Mouse (Mus musculus) intestine, embryonic 16.5 days (tissue): ENCODE results near the gene Syt15. TPM values are rescaled to one million over a fixed set of nuclear protein-coding genes. Genes with fewer than 3 reads are reported as not detected.

Experiments
- ATAC-seq: fragments of 200-750 bp; cut with Nextera tagmentation; 2 replicates; pipeline ENCODE4 v1.8.0; 2017; ENCODE audit warnings: moderate TSS enrichment, moderate library complexity
- H3K27ac ChIP-seq: fragments of 300-500 bp; sonication (generic); 2 replicates; pipeline ENCODE4 v1.5.1; 2014; ENCODE audit warnings: mild to moderate bottlenecking, low read length
- H3K27me3 ChIP-seq: fragments of 300-500 bp; sonication (generic); replicated peaks from 2 replicates; pipeline ENCODE4 v1.6.1; 2014; ENCODE audit warnings: low read length, control low read depth, mixed read lengths; ENCODE audit not compliant: control insufficient read depth, insufficient read depth
- H3K36me3 ChIP-seq: fragments of 300-500 bp; sonication (generic); 2 replicates; pipeline ENCODE4 v1.6.1; 2014; ENCODE audit warnings: low read length, control low read depth; ENCODE audit not compliant: control insufficient read depth, insufficient read depth
- H3K4me1 ChIP-seq: fragments of 300-500 bp; sonication (generic); 2 replicates; pipeline ENCODE4 v1.6.1; 2014; ENCODE audit warnings: low read length, control low read depth, mixed read lengths; ENCODE audit not compliant: control insufficient read depth, insufficient read depth
- H3K4me2 ChIP-seq: fragments of 300-500 bp; sonication (generic); 2 replicates; pipeline ENCODE4 v1.6.1; 2014; ENCODE audit warnings: low read depth, low read length, control low read depth
- H3K4me3 ChIP-seq: fragments of 300-500 bp; sonication (generic); 2 replicates; pipeline ENCODE4 v1.5.1; 2014; ENCODE audit warnings: mild to moderate bottlenecking, low read length
- H3K9ac ChIP-seq: fragments of 300-500 bp; sonication (generic); 2 replicates; pipeline ENCODE4 v1.6.1; 2014; ENCODE audit warnings: low read depth, low read length
- H3K9me3 ChIP-seq: fragments of 300-500 bp; sonication (generic); 2 replicates; pipeline ENCODE4 v1.6.1; 2016; ENCODE audit warnings: low read length, control low read depth; ENCODE audit not compliant: control insufficient read depth
- WGBS: fragments of 180-500 bp; shearing (Covaris S2); extraction: QIAGEN DNeasy Blood & Tissue Kit; methylation state at CpG from one replicate; pipeline ENCODE4 v1.1.7; 2014; 5-methylcytosine and 5-hydroxymethylcytosine counted together
- polyA plus RNA-seq: library from polyadenylated mRNA; unstranded; fragments of >200 nt; fragmentation: Nextera tagmentation; extraction: Ambion mirVana; gene quantifications from 2 replicates; pipeline ENCODE4 v1.2.1, GENCODE M21; 2015

Gene Syt15
- polyA plus RNA-seq, 1 experiment from 2014 or later, result 0.86 TPM

DNA sequence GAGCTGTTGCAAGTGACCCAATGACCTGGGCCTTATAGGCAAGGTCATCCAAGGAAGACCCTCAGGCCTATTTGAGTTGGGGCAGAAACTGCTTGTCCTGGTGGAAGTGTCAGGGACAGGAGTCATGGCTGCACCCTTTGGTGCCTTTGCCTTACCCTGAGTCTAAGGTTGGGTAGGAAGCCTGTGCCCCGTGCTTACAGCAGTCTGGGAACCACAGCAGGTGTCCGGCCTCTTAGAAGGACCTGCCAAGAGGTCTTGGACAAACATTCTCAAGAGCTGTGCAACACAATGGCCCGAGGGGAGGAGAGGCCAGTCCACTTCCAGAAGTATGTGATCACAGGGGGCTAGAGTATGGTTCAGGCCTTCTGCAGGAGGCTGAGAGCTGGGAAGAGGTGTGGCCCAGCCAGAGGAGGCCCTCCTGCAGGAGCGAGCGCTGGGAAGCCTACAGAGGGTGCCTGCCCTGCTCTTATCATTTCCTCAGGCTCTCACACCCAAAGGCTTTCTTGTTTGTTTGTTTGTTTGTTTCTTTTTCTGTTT lies 4.0 kb downstream of the Syt15 start:
- Histone ChIP-seq H3K9me3 (no peaks in the 10 kb centered on the region), H3K36me3 (no peaks in the 10 kb centered on the region), H3K4me1 (peaks cover 3% of the 10 kb centered on the region; the same call in 1 of the 2 replicates), H3K27me3 (peaks cover 23% of the 10 kb centered on the region; the same call in 1 of the 2 replicates), H3K4me3 (no peak overlapping the region), H3K27ac (no peak overlapping the region), H3K9ac (no peak overlapping the region), H3K4me2 (no peak overlapping the region)
- WGBS, result 65% methylated on average over 5 of the region's 5 CpGs
- peak; percentile 65 for ATAC-seq

DNA sequence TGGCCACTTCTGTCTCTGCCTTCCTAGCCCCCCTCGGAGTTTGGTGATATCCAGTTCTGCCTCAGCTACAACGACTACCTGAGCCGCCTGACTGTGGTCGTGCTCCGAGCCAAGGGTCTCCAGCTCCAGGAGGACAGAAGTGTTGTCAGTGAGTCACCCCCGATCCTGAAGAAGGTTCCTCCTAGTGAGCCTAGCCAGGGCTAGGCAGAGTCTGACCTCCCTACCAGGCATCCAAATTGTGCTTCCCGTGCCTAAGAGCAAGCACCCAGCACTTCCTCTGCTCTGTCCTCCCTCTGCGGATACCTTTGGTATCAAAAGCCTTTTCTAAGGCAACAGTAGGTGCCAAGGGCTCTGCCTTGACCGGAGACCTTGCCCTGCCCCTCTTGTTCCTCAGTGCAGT lies 6.6 kb downstream of the Syt15 start:
- WGBS, result 84% methylated on average over 9 of the region's 9 CpGs
- no peaks in the 10 kb centered on the region for H3K4me1 ChIP-seq
- H3K36me3 ChIP-seq, result no peaks in the 10 kb centered on the region
- no peaks in the 10 kb centered on the region for H3K9me3 ChIP-seq
- H3K4me2 ChIP-seq, result no peak overlapping the region
- no peak for ATAC-seq
- no peak overlapping the region for H3K27ac ChIP-seq
- no peak overlapping the region for H3K9ac ChIP-seq
- H3K27me3 ChIP-seq, result no peaks in the 10 kb centered on the region
- H3K4me3 ChIP-seq, result no peak overlapping the region

DNA sequence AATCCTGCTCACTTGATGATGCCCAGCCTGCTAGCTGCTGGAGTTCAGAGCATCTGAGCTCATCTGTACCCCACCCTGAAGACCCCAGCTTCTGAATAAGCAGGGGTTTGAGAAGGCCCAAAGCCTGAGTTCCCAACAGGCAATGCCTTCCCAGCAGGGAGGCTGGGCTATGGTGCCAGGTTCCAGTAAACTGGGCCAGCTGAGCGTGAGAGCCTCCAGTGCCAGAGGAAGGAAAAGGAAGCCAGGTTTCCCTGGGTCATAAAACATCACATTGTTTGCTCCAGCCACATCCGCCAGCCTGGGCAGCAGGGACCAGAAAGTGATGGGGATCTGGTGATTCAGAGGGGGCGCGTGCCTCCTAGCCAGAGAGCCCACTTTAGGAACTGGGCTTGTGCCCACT lies 7.2 kb downstream of the Syt15 start:
- Histone ChIP-seq H3K27ac (no peak overlapping the region), H3K36me3 (no peaks in the 10 kb centered on the region), H3K9me3 (0 out of 2 replicates have a peak, but pooled peaks cover 3% of the 10 kb centered on the region), H3K9ac (no peak overlapping the region), H3K27me3 (no peaks in the 10 kb centered on the region), H3K4me2 (no peak overlapping the region), H3K4me1 (no peaks in the 10 kb centered on the region), H3K4me3 (no peak overlapping the region)
- no peak for ATAC-seq
- 63% methylated on average over 4 of the region's 4 CpGs for WGBS

DNA sequence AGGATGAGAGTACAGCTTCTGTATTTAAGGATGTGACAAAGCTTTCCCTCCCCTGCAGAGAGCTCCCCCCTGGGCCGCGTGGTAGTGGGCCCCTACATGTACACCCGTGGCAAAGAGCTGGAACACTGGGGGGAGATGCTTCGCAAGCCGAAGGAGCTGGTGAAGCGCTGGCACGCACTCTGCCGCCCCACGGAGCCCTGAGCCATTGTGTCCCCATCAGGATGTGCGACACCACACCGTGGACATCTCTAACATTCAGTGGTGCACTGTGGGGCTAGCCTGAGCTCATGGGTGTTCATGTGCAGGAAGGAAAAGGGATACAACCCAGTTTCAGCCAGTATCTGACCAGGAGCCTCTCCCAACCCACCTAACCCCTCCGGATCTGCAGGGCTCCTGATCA lies 8.6 kb downstream of the Syt15 start:
- no peak overlapping the region for H3K9ac ChIP-seq
- H3K4me1 ChIP-seq, result no peaks in the 10 kb centered on the region
- H3K4me2 ChIP-seq, result no peak overlapping the region
- 0 out of 2 replicates have a peak, but pooled peaks cover 3% of the 10 kb centered on the region for H3K9me3 ChIP-seq
- ATAC-seq, result no peak
- H3K27me3 ChIP-seq, result no peaks in the 10 kb centered on the region
- H3K36me3 ChIP-seq, result no peaks in the 10 kb centered on the region
- no peak overlapping the region for H3K27ac ChIP-seq
- H3K4me3 ChIP-seq, result no peak overlapping the region
- WGBS, result 79% methylated on average over 12 of the region's 12 CpGs

DNA sequence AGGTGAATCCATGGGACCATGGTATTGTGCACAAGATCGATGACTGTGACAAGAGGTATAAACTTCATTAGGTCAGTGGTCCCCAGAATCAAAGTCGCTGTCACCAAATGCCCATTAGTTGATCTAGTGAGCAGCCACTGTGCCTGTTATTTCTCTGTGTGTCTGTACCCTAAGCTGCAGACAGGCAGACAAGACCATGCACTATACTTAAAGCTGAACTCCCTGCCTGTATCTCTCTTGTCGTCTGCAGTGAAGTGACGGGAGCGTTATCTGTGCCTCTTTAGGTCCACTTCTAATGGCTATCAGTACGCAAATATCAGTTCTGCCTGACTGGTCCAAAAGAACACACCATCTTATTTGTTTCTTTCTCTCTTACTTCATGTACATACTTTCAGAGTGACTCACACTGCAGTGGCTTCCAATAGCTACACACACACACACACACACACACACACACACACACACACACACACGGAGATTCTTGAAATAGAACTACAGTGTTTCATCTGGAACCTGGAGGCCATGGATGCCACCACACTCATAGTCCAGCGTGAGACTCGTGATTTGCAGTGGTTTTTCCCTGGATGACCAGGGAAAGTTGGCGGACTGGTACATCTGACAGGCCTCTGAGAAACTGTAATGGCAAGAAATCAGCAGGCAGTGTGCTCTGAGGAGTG lies 9.6 kb downstream of the Syt15 start:
- Histone ChIP-seq H3K36me3 (no peaks in the 10 kb centered on the region), H3K9me3 (0 out of 2 replicates have a peak, but pooled peaks cover 3% of the 10 kb centered on the region), H3K9ac (no peak overlapping the region), H3K4me2 (no peak overlapping the region), H3K4me1 (no peaks in the 10 kb centered on the region), H3K27ac (no peak overlapping the region), H3K27me3 (no peaks in the 10 kb centered on the region), H3K4me3 (no peak overlapping the region)
- WGBS, result 81% methylated on average over 10 of the region's 10 CpGs
- ATAC-seq, result no peak

DNA sequence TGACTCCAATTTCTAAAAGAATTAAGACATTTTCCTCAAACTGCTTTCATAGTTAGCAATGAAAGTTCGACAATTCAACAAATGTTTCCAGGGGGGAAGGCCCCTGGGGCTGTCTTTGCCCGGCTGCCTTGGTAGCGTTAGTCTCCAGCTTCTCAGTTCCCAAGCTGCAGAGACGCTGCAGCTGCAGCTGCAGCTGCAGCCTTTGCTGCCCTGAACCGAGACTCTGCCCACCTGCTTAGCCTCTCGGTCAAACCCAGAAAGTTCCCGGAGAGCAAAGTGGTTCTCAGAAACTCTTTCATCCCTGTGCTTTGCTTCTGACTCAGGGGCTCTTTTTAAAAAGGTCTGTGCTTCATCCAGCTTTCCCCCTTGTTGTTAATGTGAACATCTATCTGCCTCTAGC lies 12.9 kb downstream of the Syt15 start:
- no peak for ATAC-seq
- H3K27me3 ChIP-seq, result no peaks in the 10 kb centered on the region

DNA sequence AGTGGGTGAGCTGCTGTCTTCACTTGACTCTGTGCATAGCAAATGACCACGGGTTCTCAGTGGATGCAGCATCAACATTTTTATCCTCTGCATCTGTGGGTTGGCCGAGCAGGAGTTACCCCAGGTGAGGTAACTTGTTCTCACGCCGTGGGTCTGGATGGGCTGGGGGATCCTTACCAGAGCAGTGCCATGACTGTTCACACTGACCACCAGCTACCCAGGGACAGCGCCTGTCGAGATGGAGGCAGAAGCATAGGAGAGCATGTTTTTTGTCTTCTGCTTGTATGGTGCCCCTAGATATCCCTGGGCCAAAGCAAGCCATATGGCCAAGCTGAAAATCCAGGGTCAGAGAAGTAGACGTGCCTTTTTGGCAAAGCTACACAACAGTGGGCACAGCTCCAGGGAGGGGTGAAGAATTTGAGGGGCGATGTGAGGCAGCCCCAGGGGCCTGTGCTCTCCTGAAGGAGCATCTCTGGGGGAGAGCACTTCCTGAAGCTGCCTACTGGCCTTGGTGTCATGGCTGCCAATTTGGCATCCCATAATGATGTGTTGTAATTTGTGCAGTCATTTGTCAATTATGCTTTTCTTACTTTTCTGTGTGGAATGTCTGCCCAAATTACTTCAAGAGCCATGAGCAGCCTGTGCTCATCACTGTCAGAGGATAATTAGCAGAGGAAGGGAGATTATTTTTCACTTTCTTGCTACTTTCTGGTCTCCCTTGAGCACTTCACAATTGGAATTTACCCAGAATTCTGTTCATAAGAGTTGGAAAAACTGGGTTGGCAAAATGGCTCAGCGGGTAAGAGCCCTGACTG lies 13.7 kb downstream of the Syt15 start:
- H3K4me2 ChIP-seq, result no peak overlapping the region
- H3K36me3 ChIP-seq, result no peaks in the 10 kb centered on the region
- no peak overlapping the region for H3K27ac ChIP-seq
- WGBS, result 84% methylated on average over 9 of the region's 9 CpGs
- H3K4me1 ChIP-seq, result no peaks in the 10 kb centered on the region
- no peaks in the 10 kb centered on the region for H3K27me3 ChIP-seq
- no peak for ATAC-seq
- H3K9ac ChIP-seq, result no peak overlapping the region
- H3K9me3 ChIP-seq, result 0 out of 2 replicates have a peak, but pooled peaks cover 3% of the 10 kb centered on the region
- no peak overlapping the region for H3K4me3 ChIP-seq

More for the DNA sequence above, 12.9 kb downstream of the Syt15 start:
- no peak overlapping the region for H3K9ac ChIP-seq
- WGBS, result 67% methylated on average over 7 of the region's 7 CpGs
- H3K9me3 ChIP-seq, result 0 out of 2 replicates have a peak, but pooled peaks cover 3% of the 10 kb centered on the region
- no peaks in the 10 kb centered on the region for H3K4me1 ChIP-seq
- no peak overlapping the region for H3K4me2 ChIP-seq
- H3K27ac ChIP-seq, result no peak overlapping the region
- H3K4me3 ChIP-seq, result no peak overlapping the region
- H3K36me3 ChIP-seq, result no peaks in the 10 kb centered on the region

DNA sequence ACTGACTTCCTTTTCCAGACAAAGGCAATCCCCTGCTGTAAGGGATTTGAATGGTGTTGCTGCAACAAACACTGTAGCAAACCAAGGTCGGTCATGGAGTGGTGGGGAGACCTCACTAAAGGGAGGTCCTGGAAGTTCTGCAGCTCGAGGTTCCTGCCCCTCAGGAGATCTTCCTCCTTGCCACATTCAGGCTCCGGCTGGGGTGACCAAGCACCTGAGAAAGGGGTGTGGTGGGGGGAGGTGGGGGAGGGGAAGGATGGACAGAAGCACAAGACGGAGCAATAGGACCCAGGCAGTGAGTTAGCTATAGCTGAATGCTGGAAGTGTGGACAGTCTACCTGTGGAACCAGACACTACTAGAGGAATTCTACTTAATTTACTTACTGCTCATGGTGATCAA lies 14.5 kb downstream of the Syt15 start:
- Histone ChIP-seq H3K4me3 (no peak overlapping the region), H3K27ac (no peak overlapping the region), H3K36me3 (no peaks in the 10 kb centered on the region), H3K9me3 (0 out of 2 replicates have a peak, but pooled peaks cover 3% of the 10 kb centered on the region), H3K9ac (no peak overlapping the region), H3K27me3 (no peaks in the 10 kb centered on the region), H3K4me1 (no peaks in the 10 kb centered on the region), H3K4me2 (no peak overlapping the region)
- no peak for ATAC-seq
- WGBS, result 71% methylated on average over 4 of the region's 4 CpGs

DNA sequence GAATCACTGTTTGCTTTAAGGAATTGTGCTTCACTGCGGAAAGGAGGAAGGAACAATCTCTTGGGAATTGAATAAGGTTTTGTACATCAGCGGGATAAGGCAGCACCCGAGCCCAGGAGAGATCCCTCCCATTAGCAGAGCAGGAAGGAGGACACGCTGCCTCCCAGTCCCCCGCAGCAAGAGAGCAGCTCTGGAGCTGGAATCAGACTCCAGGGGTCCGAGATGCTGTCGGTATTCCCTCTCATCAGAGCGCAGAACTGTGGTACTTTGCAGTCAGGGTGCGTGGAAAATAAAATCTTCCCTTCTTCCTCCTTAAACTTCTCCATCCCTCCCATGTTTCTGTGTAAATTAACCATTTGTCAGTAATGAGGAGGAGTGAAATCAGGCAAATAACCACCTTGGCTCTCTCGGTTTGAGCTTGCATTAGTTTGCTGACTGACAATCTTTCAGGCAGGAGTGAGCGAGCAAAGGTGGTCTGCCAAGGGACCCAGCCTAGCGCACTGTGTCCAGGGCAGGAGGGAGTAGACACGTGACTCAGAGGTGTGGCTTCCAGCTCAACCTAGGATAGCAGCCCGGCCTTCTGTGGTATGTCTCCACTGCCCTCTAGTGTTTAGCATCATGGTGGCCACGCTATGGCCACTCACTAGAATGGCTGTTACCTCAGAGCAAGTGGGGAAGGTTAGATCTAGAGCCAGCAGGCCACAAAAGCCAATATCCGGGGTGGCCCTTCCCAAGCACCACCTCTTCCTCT lies 15.4 kb downstream of the Syt15 start:
- 6% methylated on average over 16 of the region's 16 CpGs for WGBS
- Histone ChIP-seq H3K36me3 (no peaks in the 10 kb centered on the region), H3K9ac (peak overlapping the region; percentile 41), H3K4me3 (peak overlapping the region; percentile 40), H3K27ac (no peak overlapping the region), H3K4me2 (peak overlapping the region; percentile 71), H3K9me3 (0 out of 2 replicates have a peak, but pooled peaks cover 3% of the 10 kb centered on the region), H3K4me1 (no peaks in the 10 kb centered on the region), H3K27me3 (no peaks in the 10 kb centered on the region)
- ATAC-seq, result peak; percentile 98
